Mouse (Mus musculus): ENCODE measurements at regions not wholly inside any gene's neighbourhood (a gene's known extent, or its start where the extent isn't known, plus 50 kb on each side); places are given as distances from the start of the nearest gene placed in this dataset.

GRCm38 (mm10) chr5:47556717-47557116 is 426.2 kb upstream of the Slit2 start:
- TF ChIP-seq CTCF (IDR thresholded peaks at IDR 0.05; ENCODE audit: low read depth, low read length) (no peak), POLR2A (IDR thresholded peaks at IDR 0.05; ENCODE audit: borderline replicate concordance, low read depth, low read length) (no peak)

Measured in bone marrow macrophage, adult 2 months (primary cell).